Mouse (Mus musculus): Measurements from ENCODE around the gene Rufy1.

DNA sequence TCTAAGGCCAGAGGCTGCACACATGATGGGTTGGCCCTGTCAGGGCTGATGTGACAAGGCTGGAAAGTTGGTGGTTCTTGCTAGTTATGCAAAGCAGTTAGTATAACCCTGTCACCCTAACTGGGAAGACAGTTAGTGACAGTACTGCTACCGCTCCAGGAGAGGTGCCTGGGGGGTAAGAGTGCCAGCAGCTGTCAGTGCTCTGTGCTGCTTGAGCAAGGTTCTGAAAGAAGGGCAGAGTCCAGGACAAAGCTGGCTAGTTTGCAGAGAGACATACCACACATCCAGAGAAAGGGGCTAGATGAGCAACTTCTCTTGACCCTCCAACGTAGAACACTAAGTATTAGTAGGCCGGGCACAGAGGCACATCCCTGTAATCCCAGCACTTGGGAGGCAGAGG, 28.4 kb downstream of the Rufy1 start:
- TF ChIP-seq CTCF (IDR thresholded peaks at IDR 0.05; ENCODE audit: borderline replicate concordance, control insufficient read depth, extremely low read depth, insufficient read depth, low read length, poor library complexity), result no peak
- no peak for TF ChIP-seq POLR2A (IDR thresholded peaks at IDR 0.05; ENCODE audit: control insufficient read depth, extremely low read depth, insufficient read depth, low read length, poor library complexity)
